Mouse (Mus musculus): ENCODE measurements around the gene 1700029I15Rik.

The 1700029I15Rik gene

GRCm38 (mm10) chr2:92427882-92428281 is 45.5 kb downstream of the 1700029I15Rik start:
- DNase-seq (ENCODE audit: low spot score): peak; percentile 94

GRCm38 (mm10) chr2:92430089-92430488 is 47.8 kb downstream of the 1700029I15Rik start:
- DNase-seq (ENCODE audit: low spot score): no peak

GRCm38 (mm10) chr2:92430723-92431541 is 48.6 kb downstream of the 1700029I15Rik start:
- peak; percentile 74 for DNase-seq (ENCODE audit: low spot score)

GRCm38 (mm10) chr2:92431611-92432179 is 49.4 kb downstream of the 1700029I15Rik start:
- DNase-seq (ENCODE audit: low spot score): no peak

- peak; percentile 79 for DNase-seq (ENCODE audit: low spot score)
Measured at GRCm38 (mm10) chr2:92432299-92433295, 50.3 kb downstream of the 1700029I15Rik start.

GRCm38 (mm10) chr2:92433578-92434374 is 51.4 kb downstream of the 1700029I15Rik start, which contains the start of gene Cry2:
Gene Cry2, minus strand, starts transcription at chr2:92434043.
- peak; percentile 99 for DNase-seq (ENCODE audit: low spot score)

- DNase-seq (ENCODE audit: low spot score): peak; percentile 61
Measured at GRCm38 (mm10) chr2:92434375-92434745, 52.0 kb downstream of the 1700029I15Rik start.

GRCm38 (mm10) chr2:92435023-92435422 is 52.7 kb downstream of the 1700029I15Rik start:
- DNase-seq (ENCODE audit: low spot score): no peak

All from lung, postnatal 25 days (tissue).